Mouse (Mus musculus): Measurements from ENCODE around the gene Tmem235.

DNA sequence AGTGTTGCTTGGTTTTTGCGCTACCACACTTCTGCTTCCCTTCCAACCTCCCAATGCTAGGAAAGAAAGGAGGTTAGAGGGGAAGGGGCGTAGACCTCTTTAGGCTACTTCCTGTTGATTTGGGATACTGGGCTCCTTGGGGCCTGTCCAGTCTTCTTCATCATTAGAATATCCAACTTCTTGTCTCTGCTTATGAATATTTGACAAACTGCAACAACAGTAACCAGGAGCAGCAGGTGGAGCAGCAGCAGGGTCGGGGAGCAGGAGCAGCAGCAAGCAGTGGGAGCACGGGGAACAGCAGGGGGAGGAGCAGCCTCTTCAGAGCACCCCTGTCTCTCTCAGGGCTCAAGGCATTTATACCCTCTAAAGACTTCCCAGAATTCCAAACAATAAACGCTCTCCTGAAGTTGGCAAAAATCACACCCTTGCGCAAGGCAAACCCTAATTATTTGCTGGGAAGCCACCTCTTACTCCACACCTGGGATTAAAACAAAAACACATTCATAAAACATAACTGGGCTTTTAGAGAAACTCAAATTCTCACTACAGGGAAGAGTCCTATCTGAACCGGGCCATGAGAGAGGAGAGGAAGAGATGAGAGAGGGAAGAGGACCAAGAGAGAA is 12.8 kb upstream of the Tmem235 start:
- no peak for TF ChIP-seq POLR2A (IDR thresholded peaks at IDR 0.05; ENCODE audit: insufficient read depth, low read depth, low read length)
- TF ChIP-seq CTCF (IDR thresholded peaks at IDR 0.05) = no peak
- TF ChIP-seq EP300 (IDR thresholded peaks at IDR 0.05; ENCODE audit: insufficient read depth, low read depth, low read length) = no peak
